Mouse (Mus musculus): ENCODE measurements around the gene Hoxd1. TPM values are rescaled to one million over a fixed set of nuclear protein-coding genes. Genes with fewer than 3 reads are reported as not detected.
A peak's percentile ranks its signal among the peaks of the same experiment; 100 is the strongest.

Hoxd1 gene
- total RNA-seq, 2 experiments from 2014 or later, result 0.37 TPM; not detected in 1

DNA sequence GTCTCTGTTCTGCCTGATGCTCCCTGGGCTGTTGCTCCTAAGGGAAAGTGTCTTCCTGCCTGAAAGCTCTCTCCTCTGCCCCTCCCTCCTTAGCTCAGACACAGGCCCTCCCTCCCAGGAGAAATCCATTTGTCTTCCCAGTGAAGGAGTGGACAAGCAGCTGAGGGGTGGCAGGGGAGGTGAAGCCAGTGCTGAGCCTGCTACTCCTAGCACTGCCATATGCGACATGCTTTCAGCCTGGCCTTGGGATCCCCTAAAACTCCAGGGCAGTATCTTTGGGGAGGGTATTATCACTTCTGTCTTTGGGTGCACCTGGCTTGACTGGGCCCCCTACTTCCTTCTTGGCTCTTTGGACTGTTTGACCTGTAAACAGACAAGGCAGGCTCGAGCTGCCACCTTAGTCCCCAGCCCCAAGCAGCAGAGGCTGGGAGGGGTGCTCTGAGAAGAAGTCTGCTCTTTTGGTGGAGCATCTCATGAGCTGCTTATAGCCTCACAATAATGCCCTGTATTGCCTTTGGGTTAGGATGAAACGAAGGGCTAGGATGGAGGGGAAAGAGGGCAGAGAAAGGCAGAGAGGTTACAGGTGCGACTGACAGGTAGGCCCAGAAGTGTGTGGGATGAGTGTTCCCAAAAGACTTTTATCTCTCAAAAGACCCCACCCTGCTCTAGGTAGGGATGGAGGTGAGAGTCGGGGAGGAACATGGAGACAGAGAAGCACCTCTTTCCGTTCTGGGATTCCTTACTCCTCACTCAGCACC is 17.1 kb upstream of the Hoxd1 start:
- no peak for DNase-seq (ENCODE audit: low spot score in 2 of 2)
- intact Hi-C loops (cut with DNase I), result loop anchor here (5.0 to 10.0 kb wide), 2 partner anchors 93 to 679 kb away; no protein-coding TSS in a partner anchor

DNA sequence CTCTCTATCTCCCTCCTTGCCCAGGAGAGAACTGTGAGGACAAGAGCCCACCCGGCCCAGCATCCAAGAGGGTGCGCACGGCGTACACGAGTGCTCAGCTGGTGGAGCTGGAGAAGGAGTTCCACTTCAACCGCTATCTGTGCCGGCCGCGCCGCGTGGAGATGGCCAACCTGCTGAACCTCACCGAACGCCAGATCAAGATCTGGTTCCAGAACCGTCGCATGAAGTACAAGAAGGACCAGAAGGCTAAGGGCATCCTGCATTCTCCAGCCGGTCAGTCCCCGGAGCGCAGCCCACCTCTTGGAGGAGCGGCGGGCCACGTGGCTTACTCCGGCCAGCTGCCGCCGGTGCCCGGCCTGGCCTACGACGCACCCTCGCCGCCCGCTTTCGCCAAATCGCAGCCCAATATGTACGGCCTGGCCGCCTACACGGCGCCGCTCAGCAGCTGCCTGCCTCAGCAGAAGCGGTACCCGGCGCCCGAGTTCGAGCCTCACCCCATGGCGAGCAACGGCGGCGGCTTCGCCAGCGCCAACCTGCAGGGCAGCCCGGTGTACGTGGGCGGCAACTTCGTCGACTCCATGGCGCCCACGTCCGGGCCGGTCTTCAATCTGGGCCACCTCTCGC is 16.4 kb upstream of the Hoxd1 start:
- intact Hi-C loops (cut with DNase I), result loop anchor here (5.0 to 10.0 kb wide), 2 partner anchors 94 to 678 kb away; no protein-coding TSS in a partner anchor
- no peak for DNase-seq (ENCODE audit: low spot score in 2 of 2)

DNA sequence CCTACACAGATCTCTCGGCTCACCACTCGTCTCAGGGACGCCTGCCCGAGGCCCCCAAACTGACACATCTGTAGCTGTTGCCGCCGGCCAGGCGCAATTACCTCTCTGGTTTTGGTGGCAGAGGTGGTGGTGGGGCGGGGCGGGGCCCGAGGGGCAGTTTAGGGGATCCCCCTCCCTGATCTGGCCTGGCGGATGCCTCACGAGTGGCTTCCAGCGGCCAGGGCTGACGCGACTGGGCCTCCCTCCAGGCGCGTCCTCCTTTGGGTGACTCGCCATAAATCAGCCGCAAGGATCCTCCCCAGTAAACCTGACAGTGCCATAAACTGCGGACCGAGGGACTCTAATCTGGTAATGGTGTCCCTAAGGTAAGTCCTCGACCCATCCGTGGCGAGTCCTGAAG is 15.8 kb upstream of the Hoxd1 start:
- intact Hi-C loops (cut with DNase I), result loop anchor here (5.0 to 10.0 kb wide), 2 partner anchors 95 to 678 kb away; no protein-coding TSS in a partner anchor
- no peak for DNase-seq (ENCODE audit: low spot score in 2 of 2)

DNA sequence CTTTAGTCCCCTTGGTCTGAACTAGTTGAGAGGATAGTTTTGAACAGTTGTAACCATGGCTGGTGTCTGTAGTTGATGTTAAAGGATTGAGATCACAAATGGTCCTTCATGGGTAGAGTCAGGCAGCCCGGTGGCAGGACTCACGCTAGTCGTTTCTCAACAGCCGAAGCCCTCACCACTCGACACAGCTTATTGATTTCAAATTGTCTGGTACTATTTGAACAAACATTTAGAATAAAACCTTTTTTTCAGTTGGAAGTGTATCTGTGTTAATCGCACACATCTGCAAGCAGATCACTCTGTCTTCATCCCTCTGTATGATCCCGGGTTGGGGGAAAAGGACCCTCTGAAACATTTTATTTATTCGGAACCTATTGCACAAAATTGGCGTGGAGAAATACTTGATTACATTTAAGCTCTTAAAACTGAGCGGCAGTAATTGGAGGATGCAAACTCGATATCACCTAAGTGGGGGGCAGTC is 15.1 kb upstream of the Hoxd1 start:
- intact Hi-C loops (cut with DNase I), result loop anchor here (5.0 to 10.0 kb wide), 2 partner anchors 95 to 677 kb away; no protein-coding TSS in a partner anchor
- no peak for DNase-seq (ENCODE audit: low spot score in 2 of 2)

DNA sequence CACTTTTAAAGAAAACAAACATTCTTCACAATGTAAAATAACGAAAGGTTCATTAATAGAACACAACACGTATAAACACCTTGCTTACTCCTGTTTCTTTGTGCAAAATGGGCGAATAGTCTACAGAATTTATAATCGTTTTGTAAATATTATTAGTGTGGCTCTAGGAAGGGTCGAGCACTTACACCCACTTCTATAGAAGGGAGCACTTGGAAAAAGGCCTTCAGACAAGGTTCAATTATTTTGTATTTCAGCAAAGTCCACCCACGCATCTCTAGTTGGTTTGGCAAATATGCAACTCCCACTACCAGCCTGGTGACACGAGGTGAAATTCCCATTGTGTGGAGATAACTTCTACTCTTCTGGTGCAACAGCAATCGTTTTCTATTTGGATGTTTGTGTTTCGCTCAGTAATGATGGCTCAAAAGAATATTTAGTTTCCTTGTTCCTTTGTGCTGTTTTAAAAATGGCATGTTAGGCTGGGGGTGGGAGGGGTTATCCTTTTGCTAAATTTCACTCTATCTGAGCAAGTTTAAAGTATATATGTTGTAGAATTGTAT is 14.3 kb upstream of the Hoxd1 start:
- no peak for DNase-seq (ENCODE audit: low spot score in 2 of 2)
- intact Hi-C loops (cut with DNase I), result loop anchor here (5.0 to 10.0 kb wide), 2 partner anchors 96 to 676 kb away; no protein-coding TSS in a partner anchor

DNA sequence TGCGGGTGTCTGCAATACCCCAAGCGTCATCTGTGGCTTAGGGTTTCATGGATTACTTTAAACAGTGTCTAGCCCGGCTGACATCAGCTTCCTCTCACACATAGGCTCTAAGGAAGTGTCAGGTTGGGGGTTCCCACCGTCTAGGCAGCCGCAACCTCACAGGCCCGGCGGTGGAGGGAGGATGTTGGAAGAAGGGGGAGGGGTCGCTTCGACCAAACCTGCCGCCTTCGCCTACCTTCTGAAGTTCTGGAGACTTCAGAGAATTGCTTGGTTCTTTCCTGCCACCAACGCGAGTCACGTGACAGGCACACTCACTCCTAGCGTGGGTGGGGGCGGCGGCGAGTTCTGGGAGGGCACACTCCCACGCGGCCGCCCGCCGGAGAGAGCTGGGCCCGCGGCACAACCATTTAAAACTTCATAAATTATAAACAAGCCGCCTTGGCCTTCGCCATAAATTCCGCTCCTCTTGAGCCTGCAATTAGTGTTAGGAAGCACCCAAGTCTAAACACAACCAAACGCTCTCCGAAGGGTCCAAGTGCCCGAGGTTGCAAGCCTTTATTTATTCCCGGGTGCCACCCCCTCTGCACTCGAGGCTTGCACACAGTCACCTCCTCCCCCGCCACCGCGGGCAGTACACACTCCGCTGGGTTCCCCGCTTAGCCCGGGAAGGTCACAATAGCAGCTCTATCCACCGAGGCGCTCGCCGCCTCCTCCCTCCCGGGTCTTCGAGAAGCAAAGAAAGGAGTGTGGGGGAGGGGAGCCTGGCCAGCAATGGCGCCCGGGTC is 13.3 kb upstream of the Hoxd1 start:
- DNase-seq (ENCODE audit: low spot score in 2 of 2), result no peak
- intact Hi-C loops (cut with DNase I), result loop anchor here (5.0 to 10.0 kb wide), 2 partner anchors 97 to 675 kb away; no protein-coding TSS in a partner anchor

DNA sequence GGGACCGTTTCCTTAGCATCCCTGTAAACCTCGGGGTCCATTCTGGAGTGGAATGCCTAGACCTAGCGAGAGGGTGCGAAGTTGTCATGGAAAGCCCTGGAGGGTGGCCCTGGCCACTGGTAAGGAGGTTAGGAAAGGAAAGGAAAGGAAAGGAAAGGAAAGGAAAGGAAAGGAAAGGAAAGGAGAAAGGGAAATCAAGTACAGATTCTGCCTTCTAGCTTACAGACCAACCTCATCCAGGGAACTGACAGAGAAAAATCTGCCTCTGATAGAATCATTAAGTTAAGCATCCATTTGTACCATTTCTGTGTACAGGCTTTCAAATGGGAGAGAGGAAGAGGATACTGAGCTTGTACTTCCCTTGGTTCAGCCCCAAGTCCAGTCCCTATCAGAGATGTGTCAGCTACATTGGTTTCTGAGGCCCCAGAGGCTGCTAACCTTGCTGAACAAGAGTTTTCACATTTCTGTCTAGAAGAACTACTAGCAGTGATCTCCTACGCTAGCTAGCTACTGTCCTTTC is 12.0 kb upstream of the Hoxd1 start:
- DNase-seq (ENCODE audit: low spot score in 2 of 2), result no peak
- intact Hi-C loops (cut with DNase I), result no loop called here

DNA sequence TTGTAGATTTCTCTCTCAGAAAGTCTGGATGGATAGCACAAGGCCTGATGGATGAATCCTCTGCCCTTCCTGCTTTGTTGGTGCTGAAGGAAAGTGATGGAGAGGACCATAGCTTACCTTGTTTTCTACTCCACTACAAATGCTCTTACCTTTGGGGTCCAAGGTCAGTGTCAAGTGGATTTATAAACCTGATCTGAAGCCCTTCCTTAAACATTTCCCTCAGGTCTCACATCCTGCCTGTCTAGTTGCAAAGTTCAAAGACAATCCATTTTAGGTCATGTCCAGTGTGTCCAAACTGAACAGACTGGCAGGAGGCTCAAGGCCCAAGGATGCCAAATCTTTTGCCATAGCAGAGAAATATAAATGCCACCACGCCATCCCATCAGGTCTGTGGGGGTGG is 10.9 kb upstream of the Hoxd1 start:
- intact Hi-C loops (cut with DNase I), result no loop called here
- no peak for DNase-seq (ENCODE audit: low spot score in 2 of 2)

DNA sequence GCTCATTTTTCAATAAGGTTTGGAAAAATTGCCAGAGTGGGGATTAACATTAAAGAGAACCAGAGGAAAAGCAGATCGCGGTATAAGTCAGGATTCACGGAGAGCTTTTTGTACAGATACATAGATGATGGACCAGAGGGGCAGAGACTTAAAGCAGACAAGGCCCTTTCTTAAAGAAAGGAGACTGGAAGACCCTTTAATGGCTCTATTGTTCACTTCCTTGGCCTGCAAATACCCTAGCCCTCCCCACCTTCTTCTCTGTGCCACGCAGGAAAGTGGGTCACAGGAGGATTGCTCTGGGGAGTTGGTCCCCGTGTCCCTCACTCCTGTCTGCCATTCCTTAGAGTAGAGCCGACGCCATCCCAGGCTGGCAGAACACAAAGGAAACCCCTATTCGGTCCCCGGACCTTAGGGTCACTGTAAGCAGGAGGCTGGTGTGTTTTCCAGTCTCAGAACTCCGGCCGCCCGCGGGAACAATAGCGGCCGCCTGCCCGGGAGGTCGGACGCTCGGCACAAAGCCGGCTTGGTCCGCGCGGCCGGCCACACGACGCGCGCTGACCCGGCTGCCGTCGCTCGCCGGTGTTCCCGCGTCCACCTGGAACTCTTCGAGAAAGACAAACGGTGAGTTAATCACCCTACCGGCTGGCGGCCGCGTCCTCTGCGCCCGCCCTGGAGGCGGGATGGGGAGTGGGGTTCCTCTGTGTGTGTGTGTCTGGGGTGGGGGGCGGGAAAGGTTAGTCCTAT is 10.2 kb upstream of the Hoxd1 start:
- DNase-seq (ENCODE audit: low spot score in 2 of 2), result no peak
- intact Hi-C loops (cut with DNase I), result no loop called here

DNA sequence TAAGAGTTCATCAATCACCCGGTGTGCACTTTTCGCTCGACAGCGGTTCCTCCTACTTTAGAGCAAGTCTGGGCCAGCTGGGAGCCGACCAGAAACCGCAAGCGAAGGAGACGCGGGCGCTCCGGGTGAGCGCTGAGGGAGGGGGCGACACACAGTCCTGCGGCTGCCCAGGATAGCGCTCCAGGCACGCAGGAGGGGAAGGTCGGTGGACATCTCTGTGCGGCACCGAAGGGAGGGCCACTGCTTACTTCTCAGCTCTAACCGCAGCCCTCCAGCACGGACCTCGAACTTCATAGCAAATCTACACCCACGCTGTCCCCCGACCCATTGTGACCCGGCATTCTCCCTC is 9.6 kb upstream of the Hoxd1 start:
- intact Hi-C loops (cut with DNase I), result no loop called here
- DNase-seq (ENCODE audit: low spot score in 2 of 2), result no peak

DNA sequence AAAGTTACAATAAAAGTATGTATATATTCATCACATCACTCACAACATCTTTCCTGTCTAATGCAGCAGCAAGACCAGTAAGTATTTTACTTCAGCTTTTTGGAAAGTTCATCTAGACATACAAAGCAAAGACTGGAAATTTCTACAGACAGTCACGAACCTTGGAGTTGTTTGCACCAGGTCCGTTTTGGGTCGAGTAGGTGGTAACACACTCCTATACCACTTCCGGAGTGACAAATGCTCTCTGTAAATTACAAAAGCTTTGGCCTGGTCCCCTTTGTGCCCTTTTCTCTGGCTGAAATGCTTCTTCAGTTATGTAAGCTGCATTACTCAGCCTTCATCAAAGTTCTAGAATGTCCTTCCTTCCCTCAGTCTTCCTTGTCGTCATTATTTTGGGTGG is 9.1 kb upstream of the Hoxd1 start:
- intact Hi-C loops (cut with DNase I), result no loop called here
- DNase-seq (ENCODE audit: low spot score in 2 of 2), result no peak

DNA sequence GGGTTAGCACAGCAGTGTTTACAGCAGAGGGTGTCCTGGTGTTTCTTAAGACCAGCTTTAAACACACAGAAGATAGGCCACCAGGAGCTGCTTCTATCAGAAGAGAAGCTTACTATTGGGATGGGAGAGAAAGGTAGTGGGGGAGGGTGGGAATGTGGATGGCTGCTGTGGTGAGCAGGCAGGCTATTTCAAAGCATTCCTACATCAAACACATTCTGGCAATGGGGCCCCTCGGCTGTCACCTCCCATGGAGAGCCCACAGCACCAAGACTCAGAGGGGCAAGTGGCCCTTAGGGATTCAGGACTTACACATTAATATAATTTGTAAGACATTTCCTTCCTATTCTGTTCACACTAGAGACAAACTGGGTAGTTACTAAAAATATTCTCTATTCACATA is 2.6 kb upstream of the Hoxd1 start:
- intact Hi-C loops (cut with DNase I), result no loop called here
- DNase-seq (ENCODE audit: low spot score in 2 of 2), result no peak

DNA sequence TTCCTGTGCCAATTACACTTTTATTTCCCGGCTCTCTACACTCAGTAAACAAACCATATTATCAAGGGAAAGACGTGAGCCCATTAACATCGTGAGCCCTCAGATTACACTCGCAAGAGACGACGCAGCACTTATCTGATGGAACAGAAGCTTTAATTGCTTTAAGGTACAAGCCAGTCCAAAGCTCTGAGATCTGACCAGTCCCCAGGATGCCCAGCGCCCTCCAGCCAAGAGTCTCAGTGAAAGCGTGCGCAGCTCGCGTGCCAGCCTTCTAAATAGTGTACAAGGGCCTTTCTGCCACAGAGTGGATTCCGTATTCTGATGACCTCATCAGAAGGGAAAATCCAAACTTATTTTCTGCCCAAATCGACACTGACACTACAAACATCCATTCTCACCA is 839 bp upstream of the Hoxd1 start:
- intact Hi-C loops (cut with DNase I), result no loop called here
- no peak for DNase-seq (ENCODE audit: low spot score in 2 of 2)

DNA sequence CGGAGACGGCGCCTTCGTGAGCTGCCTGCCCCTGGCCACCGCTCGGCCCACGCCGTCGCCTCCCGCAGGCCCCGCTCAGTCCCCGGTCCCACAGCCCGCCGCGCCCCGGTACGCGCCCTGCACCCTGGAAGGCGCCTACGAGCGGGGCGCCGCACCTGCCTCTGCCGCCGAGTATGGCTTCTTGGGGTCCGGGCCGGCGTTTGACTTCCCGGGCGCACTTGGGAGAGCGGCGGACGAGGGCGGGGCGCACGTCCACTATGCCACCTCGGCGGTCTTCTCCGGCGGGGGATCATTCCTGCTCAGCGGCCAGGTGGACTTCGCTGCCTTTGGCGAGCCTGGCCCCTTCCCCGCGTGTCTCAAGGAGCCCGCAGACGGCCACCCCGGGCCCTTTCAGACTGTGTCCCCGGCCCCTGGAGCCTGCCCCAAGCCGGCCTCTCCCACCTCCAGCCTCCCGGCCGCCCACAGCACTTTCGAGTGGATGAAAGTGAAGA is 510 bp downstream of the Hoxd1 start:
- intact Hi-C loops (cut with DNase I), result no loop called here
- DNase-seq (ENCODE audit: low spot score in 2 of 2), result no peak

DNA sequence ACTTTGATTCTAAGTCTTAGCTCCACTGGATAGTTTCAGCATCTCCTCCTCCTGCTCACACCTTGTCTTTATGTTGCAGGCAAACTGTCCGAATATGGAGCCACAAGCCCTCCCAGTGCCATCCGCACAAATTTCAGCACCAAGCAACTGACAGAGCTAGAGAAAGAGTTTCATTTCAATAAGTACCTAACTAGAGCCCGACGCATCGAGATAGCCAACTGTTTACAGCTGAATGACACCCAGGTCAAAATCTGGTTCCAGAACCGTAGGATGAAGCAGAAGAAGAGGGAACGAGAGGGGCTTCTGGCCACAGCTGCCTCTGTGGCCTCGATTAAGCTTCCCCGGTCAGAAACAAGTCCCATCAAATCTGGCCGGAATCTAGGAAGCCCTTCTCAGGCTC is 1.2 kb downstream of the Hoxd1 start:
- intact Hi-C loops (cut with DNase I), result no loop called here
- DNase-seq (ENCODE audit: low spot score in 2 of 2), result no peak

DNA sequence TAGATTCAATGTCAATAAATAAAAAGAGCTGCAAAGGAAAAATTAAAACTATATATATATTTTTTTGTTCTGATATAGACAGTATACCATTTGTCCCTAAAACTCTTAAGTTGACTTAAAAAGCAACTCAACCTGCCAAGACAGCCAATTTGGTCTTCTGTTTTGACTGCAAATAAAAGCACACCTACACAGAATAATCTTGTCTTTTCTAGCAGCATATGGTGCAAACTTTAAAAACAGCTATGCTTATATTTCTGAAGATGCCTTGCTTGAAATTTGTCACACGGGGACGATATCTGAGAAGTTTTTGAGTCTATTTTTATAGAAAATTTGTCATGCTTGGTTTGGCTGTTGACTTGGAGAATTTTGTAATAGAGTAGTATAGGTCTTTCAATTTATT is 11.6 kb downstream of the Hoxd1 start:
- peak in 1 of 2 experiments; percentile 52 for DNase-seq (ENCODE audit: low spot score in 2 of 2)

DNA sequence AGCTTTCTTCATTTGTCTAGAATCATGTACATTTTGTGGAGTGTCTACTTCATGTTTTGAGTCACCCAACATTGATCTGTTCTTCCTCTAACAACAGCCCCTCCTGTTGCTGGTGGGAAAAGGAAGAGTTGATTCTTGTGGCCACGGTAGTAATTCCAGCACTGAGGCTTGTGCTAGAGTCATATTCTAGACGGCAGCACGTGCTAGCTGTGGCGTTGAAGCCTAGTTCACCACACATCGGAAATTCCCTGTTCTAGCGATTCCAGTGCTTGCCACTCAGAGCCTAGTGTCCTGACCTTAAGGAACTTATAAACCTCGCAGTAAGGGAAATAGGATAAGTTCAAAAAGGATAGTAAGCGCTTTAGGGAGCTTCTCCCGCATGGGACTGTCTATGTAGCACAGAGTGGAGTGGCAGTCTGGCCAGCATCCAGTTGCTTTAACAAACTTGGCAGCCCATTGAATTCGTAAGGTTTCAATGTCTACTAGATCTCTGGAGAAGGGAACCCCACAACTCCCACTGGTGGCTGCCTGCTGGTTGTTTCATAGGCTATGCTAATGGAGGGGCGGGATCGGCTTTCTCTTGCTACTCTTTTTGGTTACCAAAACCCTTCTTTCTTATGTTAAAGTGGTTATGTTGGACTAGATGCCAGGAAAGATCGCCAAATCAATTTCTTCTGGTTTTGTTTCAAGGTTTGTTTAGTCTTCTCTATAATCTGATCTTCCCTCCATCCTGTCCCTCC is 14.9 kb downstream of the Hoxd1 start:
- peak in 1 of 2 experiments; percentile 12 for DNase-seq (ENCODE audit: low spot score in 2 of 2)
- intact Hi-C loops (cut with DNase I), result no loop called here

More for the DNA sequence above, 11.6 kb downstream of the Hoxd1 start:
- intact Hi-C loops (cut with DNase I), result no loop called here

DNA sequence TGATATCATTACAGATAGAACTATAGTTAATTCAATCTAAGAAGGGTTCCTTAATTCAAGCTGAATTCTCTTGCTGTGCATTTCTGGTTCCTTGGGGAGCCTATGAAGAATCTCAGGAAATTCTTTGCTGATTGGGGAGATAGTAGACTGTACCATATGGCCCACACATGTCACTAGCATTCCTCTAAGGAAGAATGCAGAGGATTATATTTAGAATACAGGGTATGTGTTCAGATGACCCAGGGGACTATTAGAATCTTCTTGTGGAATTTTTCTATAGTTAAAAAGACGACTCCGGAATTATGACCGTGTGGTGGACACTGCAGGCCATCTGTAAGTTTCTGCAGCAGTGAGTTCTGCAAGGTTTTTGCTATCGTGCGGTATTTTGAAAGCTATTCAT is 18.6 kb downstream of the Hoxd1 start:
- intact Hi-C loops (cut with DNase I), result no loop called here
- DNase-seq (ENCODE audit: low spot score in 2 of 2), result no peak

Data from left cerebral cortex, postnatal 25 days (tissue).